Mouse (Mus musculus) 416B (cell line): ENCODE data around the gene Onecut3.

Source experiments
- DNase-seq: peaks from one replicate; pipeline ENCODE4 v3.0.0; 2011; ENCODE audit warnings: low read depth

Gene Onecut3

DNA sequence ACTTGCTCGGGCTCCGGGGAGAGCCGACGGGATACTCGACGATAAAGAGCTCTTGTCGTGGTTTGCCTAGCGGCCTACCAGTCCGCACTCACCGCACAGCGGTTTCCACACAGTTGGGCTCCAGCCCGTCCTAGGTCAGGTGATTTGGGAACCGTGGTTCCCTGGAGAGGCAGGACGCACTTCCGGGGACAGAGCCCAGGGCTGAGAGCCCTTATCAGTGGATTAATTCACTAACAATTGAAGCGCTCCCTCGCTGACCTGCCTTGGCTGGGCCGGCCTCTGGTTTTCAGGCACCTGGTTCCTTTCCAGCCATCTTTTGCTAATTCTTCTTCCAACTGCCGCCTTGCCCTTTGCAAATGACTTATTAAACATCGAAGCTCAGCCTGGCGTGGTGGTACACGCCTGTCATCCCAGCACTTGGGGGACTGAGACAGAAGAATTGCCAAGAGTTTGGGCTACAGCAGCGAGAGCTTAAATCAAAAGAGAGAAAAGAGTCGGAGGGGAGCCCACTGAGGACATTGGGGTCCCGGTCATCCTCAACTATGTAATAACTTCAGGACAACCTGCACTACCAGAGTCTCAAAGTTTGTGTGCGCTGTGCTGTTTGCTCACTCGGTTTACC, 9.1 kb downstream of the Onecut3 start:
- DNase-seq, result no peak

DNA sequence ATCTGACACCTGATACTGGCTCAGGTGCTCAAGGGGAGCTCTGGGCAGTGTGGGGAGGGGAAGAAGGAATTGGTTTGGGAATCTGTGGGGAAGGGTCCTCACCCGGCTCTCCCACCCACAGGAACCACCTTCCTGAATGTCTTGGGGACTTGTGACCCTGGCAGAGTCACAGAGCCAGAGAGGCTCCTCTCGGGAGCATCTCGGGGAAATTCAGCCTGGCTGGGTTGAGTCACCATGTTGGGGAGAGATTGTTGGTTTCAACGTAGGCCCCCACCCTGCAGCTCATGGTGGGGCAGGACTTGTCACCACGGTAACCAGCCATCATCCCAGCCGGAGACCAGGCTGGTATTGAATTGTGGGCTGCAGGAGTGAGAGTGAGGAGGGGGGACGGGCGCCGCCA, 10.1 kb downstream of the Onecut3 start:
- no peak for DNase-seq

DNA sequence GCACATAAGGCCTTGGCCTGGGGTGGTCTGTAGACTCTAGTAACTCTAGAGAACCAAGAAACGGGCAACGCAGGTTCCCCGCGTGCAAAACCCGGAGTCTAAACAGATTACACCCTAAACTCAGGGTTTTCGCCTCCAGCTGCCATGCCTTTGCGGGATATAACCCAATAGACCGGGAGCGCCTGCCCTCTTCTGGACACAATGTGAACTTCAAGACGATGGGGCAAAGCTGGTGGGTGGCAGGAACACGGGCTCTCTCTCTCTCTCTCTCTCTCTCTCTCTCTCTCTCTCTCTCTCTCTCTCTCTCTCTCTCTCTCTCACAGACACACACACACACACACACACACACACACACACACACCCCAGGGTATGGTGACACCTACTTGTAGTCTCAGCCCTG, 11.6 kb downstream of the Onecut3 start:
- peak; percentile 65 for DNase-seq

DNA sequence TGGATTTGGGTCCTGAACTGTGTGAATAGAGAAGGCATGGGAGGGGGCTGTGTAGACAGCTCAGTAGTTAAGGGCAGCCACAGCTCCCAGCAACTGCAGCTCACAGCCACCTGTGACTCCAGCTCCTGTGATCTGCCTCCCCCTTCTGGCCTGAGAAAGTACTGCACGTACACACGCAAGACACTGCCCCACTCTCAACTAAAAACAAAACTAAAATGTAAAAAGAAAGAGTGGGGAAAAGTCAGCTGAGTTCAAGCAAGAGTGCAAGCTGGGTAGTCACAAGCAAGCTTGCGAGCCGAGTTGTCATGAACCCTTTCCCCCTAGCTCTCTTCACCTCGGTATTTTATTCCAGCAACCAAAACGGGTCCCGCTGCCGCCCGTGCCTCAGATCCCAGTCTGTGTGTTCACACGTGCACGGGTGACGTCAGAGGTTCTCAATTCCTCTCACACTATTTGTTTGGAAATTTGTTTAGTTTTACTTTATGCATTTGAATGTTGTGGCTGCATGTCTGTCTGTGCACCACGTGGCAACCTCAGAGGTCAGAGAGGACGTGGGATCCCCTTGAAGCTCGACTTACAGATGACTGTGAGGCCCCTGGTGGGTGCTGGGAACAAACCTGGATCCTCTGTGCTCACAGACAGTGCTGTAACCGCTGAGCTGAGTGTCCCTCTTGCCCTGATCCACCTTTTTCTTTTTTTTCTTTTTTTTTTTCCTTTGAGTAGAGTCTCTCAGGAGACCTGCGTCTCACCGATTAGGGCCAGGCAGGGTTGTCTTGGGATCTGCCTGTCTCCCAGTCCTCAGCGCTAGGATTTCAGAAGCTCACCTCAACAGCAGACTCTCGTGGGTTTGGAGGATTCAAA, 15.0 kb downstream of the Onecut3 start:
- DNase-seq, result peak; percentile 80

DNA sequence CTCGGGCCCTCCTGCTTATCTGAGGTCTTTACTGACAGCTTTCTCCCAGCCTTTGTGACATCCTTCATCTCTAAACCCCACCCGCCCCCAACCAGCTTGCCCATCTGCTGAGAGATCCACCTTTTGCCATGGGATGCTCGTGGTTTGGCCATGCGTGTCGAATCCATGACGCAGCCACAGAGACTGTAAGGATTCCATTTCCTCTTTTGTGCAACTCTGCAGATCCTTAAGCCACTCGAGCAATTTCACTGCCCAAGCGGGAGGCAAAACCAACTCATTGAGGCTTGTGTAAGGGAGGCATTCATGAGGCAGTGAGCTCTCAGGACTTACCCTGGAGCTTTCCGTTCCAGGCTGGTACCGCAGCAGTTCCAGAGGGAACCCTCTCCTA, 15.6 kb downstream of the Onecut3 start:
- DNase-seq, result peak; percentile 26

DNA sequence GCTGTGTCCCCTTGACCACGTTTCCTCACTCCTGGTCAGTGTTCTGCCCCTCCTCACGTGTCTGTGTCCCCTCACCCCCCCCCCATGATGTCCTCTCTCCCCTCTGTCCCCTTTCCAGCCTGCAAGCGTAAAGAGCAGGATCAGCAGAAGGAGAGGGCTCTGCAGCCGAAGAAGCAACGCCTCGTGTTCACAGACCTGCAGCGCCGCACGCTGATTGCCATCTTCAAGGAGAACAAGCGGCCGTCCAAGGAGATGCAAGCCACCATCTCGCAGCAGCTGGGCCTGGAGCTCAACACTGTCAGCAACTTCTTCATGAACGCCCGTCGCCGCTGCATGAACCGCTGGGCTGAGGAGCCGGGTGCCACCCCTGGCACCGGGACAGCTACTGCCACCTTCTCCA, 19.1 kb downstream of the Onecut3 start:
- no peak for DNase-seq

DNA sequence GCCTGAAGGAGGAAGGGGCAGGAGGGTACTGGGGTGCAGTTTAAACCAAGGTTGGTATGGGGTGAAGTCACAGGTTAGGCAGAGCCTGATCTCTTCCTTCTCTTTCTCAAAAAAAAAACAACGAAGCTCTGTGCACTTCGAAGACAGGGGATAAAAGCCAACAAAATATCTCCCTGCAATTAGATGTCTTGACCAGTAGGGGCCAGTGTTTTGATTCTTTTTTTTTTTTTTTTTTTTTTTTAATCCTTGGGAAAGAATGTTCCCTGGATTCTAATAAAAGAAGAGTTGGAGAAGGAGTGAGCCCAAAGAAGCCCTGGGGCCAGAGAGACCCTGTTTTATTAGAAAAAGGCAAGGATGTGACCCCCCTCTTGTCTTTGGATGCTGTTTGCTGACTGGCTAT, 24.7 kb downstream of the Onecut3 start:
- no peak for DNase-seq

DNA sequence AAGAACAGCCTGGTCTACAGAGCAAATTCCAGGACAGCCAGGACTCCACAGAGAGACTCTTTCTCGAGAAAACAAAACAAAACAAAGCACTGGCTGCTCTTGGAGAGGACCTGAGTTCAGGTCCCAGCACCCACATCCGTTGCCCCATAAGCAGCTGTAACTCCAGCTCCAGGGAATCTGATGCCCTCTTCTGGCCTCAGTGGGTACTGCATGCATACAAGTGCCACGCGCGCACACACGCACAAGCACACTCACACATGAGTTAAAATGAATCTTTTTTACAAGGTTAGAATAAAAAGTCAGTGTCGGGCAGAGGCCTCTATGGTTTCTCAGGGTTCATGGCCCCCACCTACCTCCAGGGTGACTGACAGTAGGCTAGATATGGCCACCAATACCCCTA, 28.7 kb downstream of the Onecut3 start:
- DNase-seq, result peak; percentile 29

DNA sequence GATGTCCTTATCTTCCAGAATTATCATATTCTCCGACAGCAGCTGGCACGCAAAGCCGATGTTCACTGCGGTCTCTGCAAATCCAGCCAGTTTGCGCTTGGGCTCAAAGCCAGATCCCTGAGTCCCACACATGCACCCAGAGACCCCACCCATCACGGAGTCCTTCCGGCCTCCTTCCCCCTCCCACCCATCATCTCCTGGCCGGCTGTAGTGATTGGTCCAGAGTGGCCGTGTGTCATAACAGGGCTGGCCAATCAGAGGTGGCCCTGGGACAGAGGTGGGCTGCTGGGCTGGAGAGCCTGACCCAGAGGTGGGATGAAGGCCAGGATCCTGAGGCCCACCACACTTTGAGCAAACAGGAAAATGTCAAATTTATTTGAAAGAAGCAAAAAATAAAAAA, 31.5 kb downstream of the Onecut3 start:
- no peak for DNase-seq

DNA sequence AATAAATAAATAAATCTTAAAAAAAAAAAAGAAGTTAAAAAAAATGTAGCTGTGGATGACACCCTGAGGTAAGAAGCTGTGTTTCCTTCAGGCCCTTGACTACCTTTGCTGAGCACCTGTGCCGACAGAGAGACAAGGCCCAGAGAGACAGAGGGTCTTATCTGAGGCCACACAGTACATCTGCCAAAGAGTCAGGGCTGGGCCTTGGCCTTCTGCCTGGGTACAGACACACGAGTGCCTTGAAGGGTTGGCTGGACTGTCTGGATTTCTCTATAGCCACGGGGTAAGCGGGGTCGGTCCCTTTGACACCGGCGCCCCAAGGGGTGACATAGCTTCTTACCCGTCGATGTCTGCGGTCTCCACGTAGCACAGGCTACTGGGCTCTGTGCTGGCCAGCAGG, 38.1 kb downstream of the Onecut3 start:
- no peak for DNase-seq

DNA sequence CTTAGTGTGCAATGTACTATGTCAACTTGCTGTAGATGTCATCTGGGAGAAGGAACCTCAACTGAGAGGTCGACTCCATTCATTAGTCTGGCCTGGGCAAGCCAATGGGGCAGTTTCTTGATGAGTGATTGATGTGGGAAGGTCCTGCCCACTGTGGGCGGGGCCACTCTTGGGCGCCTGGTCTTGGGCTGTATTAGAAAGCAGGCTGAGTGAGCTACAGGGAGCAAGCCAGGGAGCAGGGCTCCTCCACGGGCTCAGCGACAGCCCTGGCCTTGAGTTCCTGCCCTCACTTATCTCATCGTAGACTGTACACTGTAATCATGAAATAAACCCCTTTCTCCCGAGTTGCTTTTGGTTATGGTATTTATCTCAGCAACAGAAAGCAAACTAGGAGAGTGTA, 39.1 kb downstream of the Onecut3 start:
- DNase-seq, result peak; percentile 66

DNA sequence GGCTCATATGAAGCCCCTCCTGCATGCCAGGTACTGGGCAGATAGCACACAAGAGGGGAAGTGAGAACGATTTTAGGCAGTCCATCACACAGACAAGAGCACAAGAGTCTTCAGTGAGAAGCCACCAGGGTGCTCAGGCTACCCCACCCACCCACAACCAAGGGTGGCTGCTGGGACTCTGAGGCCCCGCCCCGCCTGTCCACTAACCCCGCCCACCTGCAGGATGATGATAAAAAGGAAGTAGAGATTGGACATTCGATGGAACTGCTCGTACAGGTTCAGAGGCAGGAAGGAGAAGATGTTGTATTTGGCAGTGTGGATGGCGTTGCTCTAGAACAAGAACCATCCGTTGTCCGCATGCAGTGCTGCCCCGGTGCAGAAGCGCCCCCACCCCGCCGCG, 40.4 kb downstream of the Onecut3 start:
- DNase-seq, result no peak

DNA sequence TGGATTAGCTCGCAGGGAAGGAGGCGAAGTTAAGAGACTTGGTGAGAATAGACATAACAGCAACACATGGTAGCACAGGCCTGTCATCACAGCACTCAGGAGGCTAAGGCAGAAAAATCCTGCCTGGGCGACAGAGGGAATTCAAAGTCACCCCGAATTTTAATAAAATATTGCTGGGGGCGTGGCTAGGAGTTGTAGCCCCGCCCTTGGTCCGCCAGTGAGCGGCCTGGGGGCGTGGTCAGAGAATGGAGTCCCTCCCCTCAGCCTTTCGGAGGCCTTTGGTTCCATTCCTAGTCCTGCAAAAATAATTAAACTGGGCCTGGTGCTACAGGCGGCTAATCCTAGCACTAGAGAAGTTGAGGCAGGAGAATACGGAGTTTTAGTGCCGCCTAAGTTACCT, 41.1 kb downstream of the Onecut3 start:
- DNase-seq, result no peak

DNA sequence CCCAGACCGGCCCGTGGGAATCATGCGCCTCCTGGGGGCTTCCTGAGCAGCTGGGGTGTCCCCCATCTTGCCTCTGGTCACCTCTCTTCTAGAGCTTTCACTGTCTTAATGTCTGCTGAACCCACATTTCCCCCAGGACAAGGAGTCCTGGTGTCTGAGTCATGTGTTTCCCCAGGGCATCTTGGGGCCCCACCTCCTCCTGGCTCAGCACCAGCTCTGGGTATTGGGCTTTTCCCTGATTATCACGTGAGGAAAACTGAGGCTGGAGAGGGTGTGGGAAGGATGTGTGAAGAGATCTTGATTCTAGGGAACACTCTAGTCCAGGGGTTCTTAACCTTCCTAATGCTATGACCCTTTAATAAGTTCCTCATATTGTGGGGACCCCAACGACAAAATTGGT, 43.5 kb downstream of the Onecut3 start:
- DNase-seq, result peak; percentile 46

DNA sequence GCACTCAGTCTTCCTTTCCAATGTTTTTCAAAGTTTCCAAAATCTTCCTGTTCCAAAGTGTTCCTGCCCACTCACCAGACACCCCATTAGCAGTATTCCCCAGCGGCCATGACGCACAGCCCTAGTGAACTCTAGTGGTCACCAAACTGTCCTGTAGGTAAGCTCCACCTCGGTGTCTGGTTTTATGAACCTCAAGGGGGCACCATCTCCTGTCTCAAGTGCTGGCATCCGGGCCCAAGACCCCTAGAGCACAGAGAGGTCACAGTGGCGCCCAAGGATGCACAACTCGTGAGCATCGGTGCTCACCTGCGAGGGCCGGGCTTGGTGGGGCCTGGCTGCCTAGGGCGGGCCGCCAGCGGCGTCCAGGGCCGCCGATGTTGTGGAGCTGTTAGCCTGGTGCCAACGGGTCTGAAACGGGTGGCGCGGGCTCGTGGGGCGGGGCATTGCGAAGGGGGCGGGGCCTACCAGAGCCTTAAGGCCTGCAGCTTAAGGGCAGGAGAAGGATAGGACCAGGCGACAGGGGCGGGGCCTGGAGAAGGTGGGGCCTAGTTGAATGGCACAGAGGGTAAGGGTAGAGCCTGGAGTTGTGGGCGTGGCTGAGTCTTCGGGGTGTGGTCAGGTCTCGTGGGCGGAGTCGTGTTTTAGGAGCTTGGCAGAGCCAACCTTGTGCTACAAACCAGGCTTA, 44.2 kb downstream of the Onecut3 start, which contains the start of gene Atp8b3:
Gene Atp8b3 (minus strand): TSS at position 415 of the 685 bp plus-strand sequence.
- peak; percentile 100 for DNase-seq

DNA sequence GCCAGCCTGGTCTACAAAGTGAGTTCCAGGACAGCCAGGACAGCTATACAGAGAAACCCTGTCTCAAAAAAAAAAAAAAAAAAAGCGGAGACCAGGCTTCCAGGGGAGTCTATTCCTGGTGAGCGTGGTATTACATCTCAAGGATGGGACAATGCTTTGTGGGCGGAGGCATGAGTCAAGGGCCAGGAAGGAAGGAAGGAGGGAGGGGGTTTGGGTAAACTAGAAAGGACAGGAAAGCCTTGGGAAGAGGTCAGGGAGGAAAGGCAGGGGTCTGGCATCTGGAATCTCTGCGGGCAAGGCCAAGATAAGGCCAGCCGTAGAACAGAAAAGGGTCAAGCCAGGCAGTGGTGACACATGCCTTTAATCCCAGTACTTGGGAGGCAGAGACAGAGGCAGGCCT, 44.9 kb downstream of the Onecut3 start:
- DNase-seq, result peak; percentile 80

DNA sequence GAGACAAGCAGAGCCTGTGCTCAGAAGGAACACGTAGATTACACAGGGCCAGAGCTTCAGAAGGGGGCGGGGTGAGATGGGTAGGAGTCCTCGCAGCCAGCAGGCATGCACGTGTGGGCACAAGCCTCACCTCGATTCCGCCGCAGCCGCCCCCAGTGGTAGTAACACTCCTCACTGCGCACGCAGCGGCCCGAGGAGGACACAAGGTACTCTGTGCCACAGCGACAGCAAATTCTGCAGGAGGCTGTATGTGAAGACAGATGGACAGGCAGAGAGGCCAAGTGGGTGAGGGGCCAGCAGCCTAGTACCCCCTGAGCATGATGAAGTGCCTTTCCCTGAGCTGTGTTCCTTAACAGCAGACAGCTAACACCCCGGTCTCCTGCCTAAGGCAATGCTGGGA, 49.2 kb downstream of the Onecut3 start:
- DNase-seq, result no peak

DNA sequence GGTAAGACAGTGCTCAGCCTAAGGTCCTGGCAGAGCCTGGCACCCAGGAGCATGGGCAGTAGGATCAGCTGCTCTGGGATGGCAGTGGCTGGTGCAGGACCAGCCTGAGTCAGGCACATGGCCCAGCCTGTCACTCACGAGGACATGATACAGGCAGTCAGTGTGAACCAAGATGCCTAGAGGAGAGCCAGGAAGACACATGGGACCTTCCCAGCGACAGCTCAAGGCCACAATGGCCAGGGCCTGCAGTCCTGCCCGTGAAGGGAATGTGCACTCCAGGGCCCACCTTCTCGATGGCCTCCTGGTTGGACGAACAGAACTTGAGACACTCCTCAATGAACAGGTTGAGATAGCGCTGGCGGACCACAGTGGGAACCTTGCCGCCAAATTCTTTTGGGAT, 51.0 kb downstream of the Onecut3 start:
- DNase-seq, result no peak

DNA sequence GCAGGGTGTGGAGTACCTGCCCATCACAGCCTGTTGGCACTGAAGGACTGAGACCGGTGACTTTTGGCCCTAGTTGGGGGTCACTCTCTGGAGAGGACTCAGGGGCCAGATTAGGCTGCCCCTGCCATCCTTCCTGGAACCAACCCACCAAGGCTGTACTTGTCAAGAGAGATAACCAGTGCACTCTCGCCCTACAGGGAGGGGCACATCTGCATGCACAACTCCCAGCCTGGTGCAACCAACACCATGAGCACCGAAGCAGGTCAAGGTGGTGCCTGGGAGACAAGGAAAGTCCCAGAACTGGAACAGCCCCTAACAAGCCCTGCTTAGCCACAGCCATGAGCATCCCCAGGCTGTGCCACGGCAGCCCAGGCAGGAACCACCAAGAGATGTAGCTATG, 52.3 kb downstream of the Onecut3 start:
- no peak for DNase-seq

DNA sequence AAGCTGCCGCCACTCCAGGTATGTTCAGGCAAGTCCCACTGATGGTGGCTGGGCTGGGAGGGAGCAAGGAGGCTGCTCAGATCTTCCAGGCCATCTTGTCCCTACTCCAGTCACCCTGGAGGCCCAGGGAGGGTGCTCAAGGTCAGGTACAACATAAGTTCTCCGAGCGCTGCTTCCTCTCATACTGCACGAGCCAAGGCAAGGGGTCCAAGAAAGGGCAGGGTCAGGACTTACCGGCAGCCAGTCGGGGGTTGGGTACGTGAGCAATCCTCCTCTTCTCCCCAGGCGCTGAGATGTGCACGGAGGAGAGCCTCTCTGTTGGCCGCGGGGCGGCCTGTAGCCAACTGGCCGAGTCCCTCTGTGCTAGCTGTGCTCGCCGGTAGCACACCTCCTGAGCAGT, 52.9 kb downstream of the Onecut3 start:
- no peak for DNase-seq

DNA sequence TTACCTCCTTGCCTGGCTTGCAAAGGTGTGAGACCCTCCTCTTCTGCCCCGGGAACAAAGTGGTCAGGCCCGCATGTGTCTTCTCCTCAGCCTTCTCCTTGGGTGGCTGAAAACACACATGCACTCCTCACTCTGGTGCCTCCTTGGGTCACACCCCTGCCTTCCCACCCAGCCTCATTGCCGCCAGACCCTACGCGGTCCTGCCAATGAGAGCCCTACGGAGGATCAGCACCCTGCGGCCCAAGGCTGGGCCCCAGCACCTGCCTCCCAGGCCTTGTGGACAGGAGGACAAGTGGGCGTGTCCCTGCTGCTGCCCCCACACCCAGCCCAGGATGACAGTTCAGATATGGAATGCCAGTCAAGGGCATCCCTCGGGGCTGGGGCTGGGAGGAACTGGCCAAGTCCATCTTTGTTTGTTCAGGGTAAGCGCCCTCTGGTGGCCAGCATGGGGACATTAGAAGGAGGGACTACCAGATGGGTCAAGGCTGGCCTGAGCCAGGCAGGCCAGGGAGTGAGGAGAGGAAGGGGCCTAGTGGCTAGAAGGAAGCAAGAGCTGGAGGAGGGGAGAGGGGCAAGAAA, 53.9 kb downstream of the Onecut3 start:
- peak; percentile 65 for DNase-seq

DNA sequence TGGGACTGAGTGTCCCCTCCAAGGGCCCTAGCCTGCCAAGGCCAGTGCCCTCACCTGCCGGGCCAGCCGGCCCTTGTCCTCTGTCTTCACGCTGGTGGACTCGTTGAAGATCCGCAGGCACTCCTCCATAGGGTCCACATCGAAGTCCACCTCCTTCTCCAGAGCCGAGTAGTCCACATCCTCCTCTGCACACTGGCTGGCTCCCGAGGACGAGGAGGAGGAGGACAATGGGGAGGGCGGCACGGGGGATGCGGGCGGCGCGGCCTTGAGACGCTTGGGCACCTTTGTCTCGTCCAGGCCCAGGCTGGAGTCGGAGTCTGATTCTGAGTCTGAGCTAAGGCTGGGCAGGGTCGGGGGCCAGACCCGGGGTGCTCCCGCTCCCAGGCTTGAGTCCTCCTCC, 54.6 kb downstream of the Onecut3 start:
- DNase-seq, result no peak

DNA sequence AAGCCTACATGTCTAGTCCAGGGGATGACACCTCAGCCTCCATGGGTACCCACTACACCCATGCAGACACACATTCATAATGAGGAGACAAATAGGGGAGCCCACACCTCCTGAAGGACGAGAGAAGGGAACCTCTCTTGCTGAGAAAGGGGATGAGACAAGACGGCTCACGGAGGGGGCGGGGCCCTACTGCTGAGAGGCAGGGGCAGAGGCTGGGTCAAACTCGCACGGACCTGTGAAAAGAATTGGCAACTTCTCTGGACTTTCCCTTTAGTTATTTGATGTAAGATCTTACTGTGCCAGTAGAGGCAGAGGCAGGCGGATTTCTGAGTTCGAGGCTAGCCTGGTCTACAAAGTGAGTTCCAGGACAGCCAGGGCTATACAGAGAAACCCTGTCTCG, 57.7 kb downstream of the Onecut3 start:
- DNase-seq, result no peak
